Mouse (Mus musculus) embryonic facial prominence, embryonic 15.5 days (tissue): ENCODE results near the gene Arhgap10. TPM values are rescaled to one million over a fixed set of nuclear protein-coding genes. Genes with fewer than 3 reads are reported as not detected.

ENCODE experiments used
- ATAC-seq: fragments of 200-750 bp; cut with Nextera tagmentation; 2 replicates; pipeline ENCODE4 v1.8.0; 2017; ENCODE audit warnings: low read depth, moderate TSS enrichment; ENCODE audit not compliant: insufficient number of reproducible peaks, low FRiP score, low TSS enrichment
- H3K27ac ChIP-seq: fragments of 300-500 bp; sonication (generic); replicated peaks from 2 replicates; pipeline ENCODE4 v1.5.1; 2015; ENCODE audit warnings: mild to moderate bottlenecking, inconsistent platforms
- H3K27me3 ChIP-seq: fragments of 300-500 bp; sonication (generic); 2 replicates; pipeline ENCODE4 v1.6.1; 2015; ENCODE audit warnings: inconsistent platforms
- H3K36me3 ChIP-seq: fragments of 300-500 bp; sonication (generic); 2 replicates; pipeline ENCODE4 v1.6.1; 2015; ENCODE audit warnings: mild to moderate bottlenecking, inconsistent platforms
- H3K4me1 ChIP-seq: fragments of 300-500 bp; sonication (generic); 2 replicates; pipeline ENCODE4 v1.6.1; 2015; ENCODE audit warnings: inconsistent platforms
- H3K4me2 ChIP-seq: fragments of 300-500 bp; sonication (generic); replicated peaks from 2 replicates; pipeline ENCODE4 v1.6.1; 2015; ENCODE audit warnings: mild to moderate bottlenecking, inconsistent platforms
- H3K4me3 ChIP-seq: fragments of 300-500 bp; sonication (generic); replicated peaks from 2 replicates; pipeline ENCODE4 v1.5.1; 2015; ENCODE audit warnings: mild to moderate bottlenecking, inconsistent platforms
- H3K9ac ChIP-seq: fragments of 300-500 bp; sonication (generic); 2 replicates; pipeline ENCODE4 v1.6.1; 2015; ENCODE audit warnings: inconsistent platforms
- H3K9me3 ChIP-seq: fragments of 300-500 bp; sonication (generic); replicated peaks from 2 replicates; pipeline ENCODE4 v1.6.1; 2016; ENCODE audit warnings: inconsistent platforms
- WGBS: fragments of 180-500 bp; shearing (Covaris S2); methylation state at CpG from one replicate; pipeline ENCODE4 v1.1.7; 2015; 5-methylcytosine and 5-hydroxymethylcytosine counted together
- polyA plus RNA-seq: library from polyadenylated mRNA; unstranded; fragments of >200 nt; fragmentation: Nextera tagmentation; extraction: Ambion mirVana; gene quantifications from 2 replicates; pipeline ENCODE4 v1.2.1, GENCODE M21; 2015

The Arhgap10 gene
- polyA plus RNA-seq, 1 experiment from 2014 or later, result 30.1 TPM

DNA sequence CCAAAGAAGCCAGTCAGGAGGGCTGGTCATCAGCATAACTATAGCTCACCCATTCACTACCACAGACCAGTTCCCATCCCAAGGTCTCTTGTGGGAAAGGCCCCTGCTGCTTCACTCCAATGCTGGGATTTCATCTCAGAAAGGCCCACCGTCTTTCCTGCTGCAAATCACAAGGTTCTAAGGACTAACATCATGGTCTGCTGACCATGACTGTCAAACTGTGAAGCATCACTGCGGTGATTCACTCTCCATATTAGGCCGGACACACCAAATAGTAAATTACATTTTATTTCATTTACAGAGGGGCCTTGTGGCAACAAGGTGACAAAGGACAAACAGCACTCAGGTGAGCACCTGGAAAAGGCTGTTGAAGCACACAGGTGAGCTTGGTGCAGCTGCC, 267.7 kb downstream of the Arhgap10 start:
- Histone ChIP-seq H3K36me3 (peaks cover 41% of the 10 kb centered on the region), H3K27ac (no peak overlapping the region), H3K9me3 (no peaks in the 10 kb centered on the region), H3K27me3 (no peaks in the 10 kb centered on the region), H3K4me2 (no peak overlapping the region), H3K4me1 (no peaks in the 10 kb centered on the region), H3K9ac (no peak overlapping the region), H3K4me3 (no peak overlapping the region)
- WGBS, result 87% methylated on average over 3 of the region's 3 CpGs
- no peak for ATAC-seq

GRCm38 (mm10) chr8:77241381-77241780, 276.4 kb downstream of the Arhgap10 start:
- H3K36me3 ChIP-seq, result peaks cover 2% of the 10 kb centered on the region; the same call in 1 of the 2 replicates
- WGBS, result 95% methylated on average over 3 of the region's 3 CpGs
- H3K27me3 ChIP-seq, result no peaks in the 10 kb centered on the region
- no peak overlapping the region for H3K4me3 ChIP-seq
- H3K9ac ChIP-seq, result no peak overlapping the region
- H3K9me3 ChIP-seq, result no peaks in the 10 kb centered on the region
- ATAC-seq, result no peak
- H3K4me1 ChIP-seq, result 0 out of 2 replicates have a peak, but pooled peaks cover 4% of the 10 kb centered on the region
- no peak overlapping the region for H3K27ac ChIP-seq
- no peak overlapping the region for H3K4me2 ChIP-seq

GRCm38 (mm10) chr8:77239462-77239861, 278.3 kb downstream of the Arhgap10 start:
- Histone ChIP-seq H3K9ac (no peak overlapping the region), H3K9me3 (no peaks in the 10 kb centered on the region), H3K36me3 (no peaks in the 10 kb centered on the region), H3K27me3 (no peaks in the 10 kb centered on the region), H3K27ac (peak overlapping the region; percentile 40; the same call in 1 of the 2 replicates), H3K4me3 (no peak overlapping the region), H3K4me2 (no peak overlapping the region), H3K4me1 (0 out of 2 replicates have a peak, but pooled peaks cover 4% of the 10 kb centered on the region)
- no peak for ATAC-seq

- Histone ChIP-seq H3K27me3 (no peaks in the 10 kb centered on the region), H3K4me2 (no peak overlapping the region), H3K9me3 (no peaks in the 10 kb centered on the region), H3K36me3 (no peaks in the 10 kb centered on the region), H3K27ac (no peak overlapping the region), H3K9ac (no peak overlapping the region), H3K4me1 (0 out of 2 replicates have a peak, but pooled peaks cover 4% of the 10 kb centered on the region), H3K4me3 (no peak overlapping the region)
- WGBS, result 71% methylated on average over 1 of the region's 1 CpGs
- no peak for ATAC-seq
These were observed 281.1 kb downstream of the Arhgap10 start for GRCm38 (mm10) chr8:77236701-77237100.

DNA sequence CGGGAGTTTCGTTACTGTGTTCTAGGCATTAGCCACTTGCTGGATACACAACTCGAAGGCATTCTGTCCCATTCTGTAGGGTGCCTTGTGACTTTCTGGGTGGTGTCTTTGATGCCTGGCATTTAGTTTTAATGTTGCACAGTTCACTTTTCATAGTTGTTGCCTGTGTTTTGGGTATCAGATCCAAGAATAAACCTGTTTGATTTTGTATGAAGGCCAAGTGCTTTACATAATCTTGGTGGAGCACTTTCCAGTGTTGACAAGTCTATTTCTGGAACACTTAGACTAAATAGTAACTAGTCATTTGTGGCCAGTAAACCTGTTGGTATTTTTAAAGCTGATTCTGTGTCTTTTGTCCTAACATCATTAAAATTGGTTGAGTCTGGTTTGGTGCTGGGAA, 285.3 kb downstream of the Arhgap10 start:
- Histone ChIP-seq H3K9ac (no peak overlapping the region), H3K4me3 (no peak overlapping the region), H3K4me2 (no peak overlapping the region), H3K36me3 (no peaks in the 10 kb centered on the region), H3K4me1 (no peaks in the 10 kb centered on the region), H3K27ac (no peak overlapping the region), H3K9me3 (no peaks in the 10 kb centered on the region), H3K27me3 (no peaks in the 10 kb centered on the region)
- no peak for ATAC-seq
- 85% methylated on average over 3 of the region's 3 CpGs for WGBS

DNA sequence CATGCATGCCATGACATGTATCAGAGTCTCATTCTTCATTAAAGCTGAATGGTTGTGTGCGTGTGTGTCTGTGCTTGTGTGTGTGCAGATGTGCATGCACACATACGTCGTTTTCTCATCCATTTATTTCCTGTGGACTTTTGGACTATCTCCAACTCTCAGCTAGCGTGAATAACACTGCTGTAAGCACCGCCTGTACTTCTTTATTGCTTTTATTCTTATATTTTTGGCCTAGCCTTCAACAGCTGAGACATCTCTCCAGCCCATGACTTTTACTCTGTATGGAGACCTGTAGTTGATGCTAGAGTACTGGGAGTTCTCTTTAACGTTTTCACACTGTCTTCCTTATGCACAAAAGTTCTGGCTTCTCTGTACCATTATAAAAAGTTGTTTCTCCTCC, 285.9 kb downstream of the Arhgap10 start:
- Histone ChIP-seq H3K4me1 (no peaks in the 10 kb centered on the region), H3K4me2 (no peak overlapping the region), H3K9ac (no peak overlapping the region), H3K27me3 (no peaks in the 10 kb centered on the region), H3K36me3 (no peaks in the 10 kb centered on the region), H3K27ac (no peak overlapping the region), H3K9me3 (no peaks in the 10 kb centered on the region), H3K4me3 (no peak overlapping the region)
- WGBS, result 40% methylated on average over 6 of the region's 6 CpGs
- no peak for ATAC-seq

GRCm38 (mm10) chr8:77231211-77231610, 286.5 kb downstream of the Arhgap10 start:
- 77% methylated on average over 1 of the region's 1 CpGs for WGBS

DNA sequence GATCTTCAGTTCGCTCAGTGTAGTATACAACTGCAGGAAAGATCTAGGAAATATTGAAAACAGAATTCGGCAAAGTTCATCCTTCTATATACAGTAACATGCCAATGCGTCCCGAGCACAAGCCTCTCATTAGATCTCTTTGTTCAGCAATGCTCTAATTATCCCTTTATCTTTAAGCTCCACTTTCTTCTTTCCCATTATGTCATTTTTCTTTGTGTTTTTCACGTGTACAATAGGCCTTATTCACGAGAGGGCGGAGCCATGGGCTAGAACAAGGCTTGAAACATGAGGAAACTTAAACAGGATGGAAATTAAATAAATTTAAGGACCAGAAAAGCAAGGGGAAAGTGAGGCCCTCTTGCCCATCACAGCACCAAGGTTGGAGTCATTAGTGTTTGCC, 289.1 kb downstream of the Arhgap10 start:
- Histone ChIP-seq H3K36me3 (no peaks in the 10 kb centered on the region), H3K4me1 (no peaks in the 10 kb centered on the region), H3K9me3 (no peaks in the 10 kb centered on the region), H3K4me3 (no peak overlapping the region), H3K27me3 (no peaks in the 10 kb centered on the region), H3K4me2 (no peak overlapping the region), H3K27ac (no peak overlapping the region), H3K9ac (no peak overlapping the region)
- ATAC-seq, result no peak
- 73% methylated on average over 7 of the region's 7 CpGs for WGBS

More at GRCm38 (mm10) chr8:77231211-77231610, 286.5 kb downstream of the Arhgap10 start:
- no peak overlapping the region for H3K4me2 ChIP-seq
- H3K27ac ChIP-seq, result no peak overlapping the region
- H3K36me3 ChIP-seq, result no peaks in the 10 kb centered on the region
- H3K9me3 ChIP-seq, result no peaks in the 10 kb centered on the region
- H3K4me1 ChIP-seq, result no peaks in the 10 kb centered on the region
- no peak for ATAC-seq
- H3K27me3 ChIP-seq, result no peaks in the 10 kb centered on the region
- no peak overlapping the region for H3K4me3 ChIP-seq
- no peak overlapping the region for H3K9ac ChIP-seq

GRCm38 (mm10) chr8:77227742-77228141, 290.0 kb downstream of the Arhgap10 start:
- Histone ChIP-seq H3K27me3 (no peaks in the 10 kb centered on the region), H3K9ac (no peak overlapping the region), H3K4me2 (no peak overlapping the region), H3K36me3 (no peaks in the 10 kb centered on the region), H3K27ac (no peak overlapping the region), H3K9me3 (no peaks in the 10 kb centered on the region), H3K4me1 (no peaks in the 10 kb centered on the region), H3K4me3 (no peak overlapping the region)
- ATAC-seq, result no peak; the same call in 1 of the 2 replicates
- whole genome bisulfite sequencing, result 85% methylated on average over 5 of the region's 5 CpGs

DNA sequence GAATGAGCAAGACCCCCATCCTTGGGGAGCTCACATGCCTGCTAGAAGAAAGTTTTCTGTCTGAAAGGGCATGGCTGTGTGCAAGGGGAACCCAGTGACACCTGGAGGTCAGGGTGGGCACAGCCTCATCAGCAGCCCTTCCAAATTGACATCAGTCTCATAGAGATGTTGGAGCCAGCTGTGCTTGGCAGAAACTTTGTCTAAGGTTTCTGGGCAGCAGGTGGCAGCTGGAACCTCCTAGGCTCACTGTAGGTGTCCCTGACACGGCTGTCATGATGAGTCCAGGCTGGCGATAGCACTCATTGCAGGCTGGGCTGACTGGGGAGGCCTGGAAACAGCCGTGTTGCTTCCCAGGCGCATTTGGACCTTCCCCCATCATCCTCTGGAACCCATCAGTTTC, 294.6 kb downstream of the Arhgap10 start:
- Histone ChIP-seq H3K4me1 (no peaks in the 10 kb centered on the region), H3K27me3 (no peaks in the 10 kb centered on the region), H3K9ac (no peak overlapping the region), H3K36me3 (no peaks in the 10 kb centered on the region), H3K27ac (no peak overlapping the region), H3K4me2 (no peak overlapping the region), H3K9me3 (no peaks in the 10 kb centered on the region), H3K4me3 (no peak overlapping the region)
- WGBS, result 66% methylated on average over 4 of the region's 4 CpGs
- no peak for ATAC-seq

DNA sequence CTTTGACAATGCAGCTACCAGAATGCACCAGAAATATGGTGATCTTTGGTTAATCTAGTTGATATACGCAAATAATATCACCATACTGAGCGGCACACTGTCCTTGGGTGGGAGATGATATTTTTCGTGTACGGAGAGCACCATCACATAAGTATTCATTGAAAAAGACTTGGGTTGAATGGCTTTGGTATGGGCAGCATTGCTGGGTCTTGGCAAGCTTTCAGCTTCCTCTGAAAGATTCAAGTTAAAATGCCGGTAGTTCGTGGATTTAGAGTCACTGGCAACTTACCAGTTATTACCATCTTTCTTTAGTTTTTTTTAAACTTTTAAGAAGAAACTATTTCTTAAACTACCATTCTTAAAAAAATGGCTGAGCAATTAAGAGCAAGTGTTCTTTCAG, 302.6 kb downstream of the Arhgap10 start:
- H3K4me3 ChIP-seq, result no peak overlapping the region
- no peaks in the 10 kb centered on the region for H3K36me3 ChIP-seq
- no peak for ATAC-seq
- no peak overlapping the region for H3K4me2 ChIP-seq
- H3K27me3 ChIP-seq, result no peaks in the 10 kb centered on the region
- no peak overlapping the region for H3K9ac ChIP-seq
- H3K27ac ChIP-seq, result no peak overlapping the region
- H3K9me3 ChIP-seq, result no peaks in the 10 kb centered on the region
- WGBS, result 35% methylated on average over 6 of the region's 6 CpGs
- H3K4me1 ChIP-seq, result peaks cover 19% of the 10 kb centered on the region

GRCm38 (mm10) chr8:77214665-77215064, 303.1 kb downstream of the Arhgap10 start:
- WGBS, result 19% methylated on average over 8 of the region's 8 CpGs
- no peak for ATAC-seq
- peak overlapping the region; percentile 36; the same call in 1 of the 2 replicates for H3K4me2 ChIP-seq
- peak overlapping the region; percentile 81 for H3K27ac ChIP-seq
- no peaks in the 10 kb centered on the region for H3K9me3 ChIP-seq
- no peaks in the 10 kb centered on the region for H3K36me3 ChIP-seq
- H3K4me1 ChIP-seq, result peaks cover 19% of the 10 kb centered on the region
- no peak overlapping the region for H3K9ac ChIP-seq
- 0 out of 2 replicates have a peak overlapping the region, but pooled peaks have one; percentile 15 for H3K4me3 ChIP-seq
- no peaks in the 10 kb centered on the region for H3K27me3 ChIP-seq
